Mouse (Mus musculus) heart, embryonic 10.5 days (tissue): ENCODE measurements around the gene Adora3. TPM values are rescaled to one million over a fixed set of nuclear protein-coding genes. Genes with fewer than 3 reads are reported as not detected.
"Not testable (repeated sequence)": the region's sequence is repeated elsewhere in the genome, so short reads cannot be mapped to it uniquely, and the experiment has no call there.

ENCODE experiments used
- DNase-seq: peaks from one replicate; pipeline ENCODE4 v3.0.0-alpha.2; 2017; ENCODE audit warnings: low spot score
- H3K27ac ChIP-seq: fragments of 300-500 bp; sonication (generic); 2 replicates; pipeline ENCODE4 v1.5.1; 2016; ENCODE audit warnings: mild to moderate bottlenecking
- H3K27me3 ChIP-seq: fragments of 300-500 bp; sonication (generic); 2 replicates; pipeline ENCODE4 v1.6.1; 2016; ENCODE audit warnings: mild to moderate bottlenecking; ENCODE audit not compliant: poor library complexity, insufficient read depth, severe bottlenecking
- H3K36me3 ChIP-seq: fragments of 300-500 bp; sonication (generic); 2 replicates; pipeline ENCODE4 v1.6.1; 2016; ENCODE audit warnings: mild to moderate bottlenecking, moderate library complexity
- H3K4me1 ChIP-seq: fragments of 300-500 bp; sonication (generic); 2 replicates; pipeline ENCODE4 v1.6.1; 2016; ENCODE audit warnings: mild to moderate bottlenecking
- H3K4me3 ChIP-seq: fragments of 300-500 bp; sonication (generic); 2 replicates; pipeline ENCODE4 v1.5.1; 2016; ENCODE audit warnings: mild to moderate bottlenecking, moderate library complexity
- H3K9me3 ChIP-seq: fragments of 300-500 bp; sonication (generic); 2 replicates; pipeline ENCODE4 v1.6.1; 2016; ENCODE audit warnings: mild to moderate bottlenecking, moderate library complexity
- WGBS: fragments of 180-500 bp; shearing (Covaris S2); methylation state at CpG from one replicate; pipeline ENCODE4 v1.1.7; 2016; 5-methylcytosine and 5-hydroxymethylcytosine counted together
- polyA plus RNA-seq: library from polyadenylated mRNA; unstranded; fragments of >200 nt; fragmentation: Nextera tagmentation; extraction: Ambion mirVana; gene quantifications from 2 replicates; pipeline ENCODE4 v1.2.1, GENCODE M21; 2016

Gene Adora3
- polyA plus RNA-seq, 1 experiment from 2014 or later: not detected

GRCm38 (mm10) chr3:105915281-105915680 lies 44.6 kb downstream of the Adora3 start:
- Histone ChIP-seq H3K4me1 (peaks cover 34% of the 10 kb centered on the region), H3K9me3 (no peaks in the 10 kb centered on the region), H3K27me3 (no peaks in the 10 kb centered on the region), H3K27ac (no peak overlapping the region), H3K36me3 (no peaks in the 10 kb centered on the region), H3K4me3 (no peak overlapping the region)
- WGBS: 23% methylated on average over 1 of the region's 1 CpGs
- no peak for DNase-seq

GRCm38 (mm10) chr3:105916455-105916854 lies 45.8 kb downstream of the Adora3 start:
- H3K4me3 ChIP-seq: not testable (repeated sequence)

GRCm38 (mm10) chr3:105917656-105918354 lies 47.1 kb downstream of the Adora3 start:
- Histone ChIP-seq H3K27ac (no peak overlapping the region), H3K4me1 (peaks cover 29% of the 10 kb centered on the region), H3K9me3 (no peaks in the 10 kb centered on the region), H3K4me3 (no peak overlapping the region), H3K27me3 (no peaks in the 10 kb centered on the region), H3K36me3 (no peaks in the 10 kb centered on the region)
- no peak for DNase-seq
- WGBS: 35% methylated on average over 10 of the region's 10 CpGs

More at GRCm38 (mm10) chr3:105916455-105916854, 45.8 kb downstream of the Adora3 start:
- not testable (repeated sequence) for DNase-seq, H3K27me3 ChIP-seq, H3K9me3 ChIP-seq, H3K27ac ChIP-seq, H3K36me3 ChIP-seq
- peaks cover 34% of the 10 kb centered on the region for H3K4me1 ChIP-seq

- Histone ChIP-seq H3K4me1 (peaks cover 28% of the 10 kb centered on the region), H3K27ac (no peak overlapping the region; the same call in 1 of the 2 replicates), H3K27me3 (no peaks in the 10 kb centered on the region), H3K4me3 (no peak overlapping the region), H3K36me3 (no peaks in the 10 kb centered on the region), H3K9me3 (no peaks in the 10 kb centered on the region)
- DNase-seq: no peak
- WGBS: 62% methylated on average over 3 of the region's 3 CpGs
These were observed 47.7 kb downstream of the Adora3 start for GRCm38 (mm10) chr3:105918355-105918745.

GRCm38 (mm10) chr3:105920743-105921142 lies 50.1 kb downstream of the Adora3 start:
- not testable (repeated sequence) for H3K36me3 ChIP-seq, H3K4me3 ChIP-seq, H3K27ac ChIP-seq, DNase-seq, H3K9me3 ChIP-seq, H3K27me3 ChIP-seq, H3K4me1 ChIP-seq

GRCm38 (mm10) chr3:105921959-105922358 lies 51.3 kb downstream of the Adora3 start:
- DNase-seq: no peak
- Histone ChIP-seq H3K27ac (no peak overlapping the region), H3K36me3 (no peaks in the 10 kb centered on the region), H3K27me3 (no peaks in the 10 kb centered on the region), H3K4me1 (peaks cover 12% of the 10 kb centered on the region), H3K4me3 (no peak overlapping the region), H3K9me3 (no peaks in the 10 kb centered on the region)
- WGBS: 77% methylated on average over 2 of the region's 2 CpGs

- Histone ChIP-seq H3K9me3 (no peaks in the 10 kb centered on the region), H3K4me3 (no peak overlapping the region), H3K27ac (no peak overlapping the region), H3K27me3 (no peaks in the 10 kb centered on the region), H3K36me3 (no peaks in the 10 kb centered on the region), H3K4me1 (peaks cover 6% of the 10 kb centered on the region)
- WGBS: 75% methylated on average over 9 of the region's 9 CpGs
- DNase-seq: no peak
These were observed 54.0 kb downstream of the Adora3 start for GRCm38 (mm10) chr3:105924616-105925015.

GRCm38 (mm10) chr3:105927561-105928194 lies 57.0 kb downstream of the Adora3 start:
- H3K27me3 ChIP-seq: no peaks in the 10 kb centered on the region
- H3K9me3 ChIP-seq: no peaks in the 10 kb centered on the region
- H3K27ac ChIP-seq: no peak overlapping the region
- peaks cover 6% of the 10 kb centered on the region for H3K4me1 ChIP-seq
- 82% methylated on average over 7 of the region's 7 CpGs for WGBS
- H3K4me3 ChIP-seq: no peak overlapping the region
- DNase-seq: no peak
- no peaks in the 10 kb centered on the region for H3K36me3 ChIP-seq

GRCm38 (mm10) chr3:105928195-105928569 lies 57.5 kb downstream of the Adora3 start:
- no peaks in the 10 kb centered on the region for H3K36me3 ChIP-seq
- H3K27me3 ChIP-seq: no peaks in the 10 kb centered on the region
- no peaks in the 10 kb centered on the region for H3K9me3 ChIP-seq
- no peak overlapping the region for H3K4me3 ChIP-seq
- no peak for DNase-seq
- no peak overlapping the region for H3K27ac ChIP-seq
- 87% methylated on average over 3 of the region's 3 CpGs for WGBS
- peaks cover 6% of the 10 kb centered on the region for H3K4me1 ChIP-seq

- no peak overlapping the region for H3K4me3 ChIP-seq
- no peaks in the 10 kb centered on the region for H3K36me3 ChIP-seq
- no peak for DNase-seq
- H3K27me3 ChIP-seq: no peaks in the 10 kb centered on the region
- H3K9me3 ChIP-seq: no peaks in the 10 kb centered on the region
- 81% methylated on average over 6 of the region's 6 CpGs for WGBS
- H3K27ac ChIP-seq: no peak overlapping the region
- peaks cover 6% of the 10 kb centered on the region for H3K4me1 ChIP-seq
These were observed 58.1 kb downstream of the Adora3 start for GRCm38 (mm10) chr3:105928781-105929180.

- Histone ChIP-seq H3K4me1 (peaks cover 6% of the 10 kb centered on the region), H3K9me3 (no peaks in the 10 kb centered on the region), H3K27ac (no peak overlapping the region), H3K27me3 (no peaks in the 10 kb centered on the region), H3K36me3 (no peaks in the 10 kb centered on the region), H3K4me3 (no peak overlapping the region)
- 81% methylated on average over 7 of the region's 7 CpGs for WGBS
- DNase-seq: no peak
These were observed 59.2 kb downstream of the Adora3 start for GRCm38 (mm10) chr3:105929821-105930220.

- no peak for DNase-seq
- Histone ChIP-seq H3K27ac (no peak overlapping the region), H3K27me3 (no peaks in the 10 kb centered on the region), H3K36me3 (no peaks in the 10 kb centered on the region), H3K4me3 (no peak overlapping the region), H3K4me1 (peaks cover 6% of the 10 kb centered on the region), H3K9me3 (no peaks in the 10 kb centered on the region)
- 85% methylated on average over 2 of the region's 2 CpGs for WGBS
These were observed 60.4 kb downstream of the Adora3 start for GRCm38 (mm10) chr3:105931095-105931494.

GRCm38 (mm10) chr3:105932240-105933071 lies 61.8 kb downstream of the Adora3 start, which contains the start of gene I830077J02Rik:
I830077J02Rik (minus strand) TSS chr3:105932664.
- Histone ChIP-seq H3K36me3 (peaks cover 5% of the 10 kb centered on the region; the same call in 1 of the 2 replicates), H3K4me3 (no peak within 1 kb of the TSS), H3K27ac (no peak within 1 kb of the TSS), H3K9me3 (no peaks in the 10 kb centered on the region), H3K27me3 (no peaks in the 10 kb centered on the region), H3K4me1 (no peaks in the 10 kb centered on the region)
- DNase-seq: no peak
- WGBS: 60% methylated on average over 8 of the region's 8 CpGs
